Mouse (Mus musculus) right cerebral cortex, postnatal 36 days (tissue): ENCODE measurements around the gene Il34.
"Not testable (repeated sequence)": the region's sequence is repeated elsewhere in the genome, so short reads cannot be mapped to it uniquely, and the experiment has no call there.

Experiments used
- DNase-seq, 2 experiments: peaks; one replicate each; pipeline ENCODE4 v3.0.0; 2022; ENCODE audit warnings: low spot score in 2 of 2, mixed read lengths in 1 of 2

Il34 gene

DNA sequence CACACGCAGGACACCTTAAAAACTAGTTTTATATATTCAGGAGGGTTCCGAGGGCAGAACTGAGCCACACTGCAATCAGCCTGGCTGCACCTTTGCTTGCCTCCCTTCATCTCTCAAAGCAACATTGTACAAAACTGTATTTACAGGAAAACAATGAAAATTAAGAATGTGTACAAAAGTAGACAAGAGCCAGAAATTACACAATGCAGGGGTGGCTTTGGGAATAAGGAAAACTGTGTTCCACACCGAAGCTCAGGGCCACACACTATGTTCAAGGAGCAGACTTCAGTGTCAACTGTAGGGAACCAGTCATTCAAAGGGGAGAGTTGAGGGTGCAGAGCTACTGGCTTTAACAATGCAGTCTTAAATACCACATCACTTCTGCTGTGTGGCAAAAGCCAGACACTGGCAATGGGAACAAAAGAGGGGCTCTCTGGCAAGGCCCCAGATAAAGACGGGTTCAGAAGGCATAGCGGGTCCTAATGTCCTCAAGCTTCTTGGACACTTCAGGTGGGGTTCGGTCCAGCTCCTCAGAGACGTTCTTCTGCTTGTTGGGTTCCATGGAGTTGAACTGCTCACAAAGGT is 4.8 kb upstream of the Il34 start:
- no peak for DNase-seq

DNA sequence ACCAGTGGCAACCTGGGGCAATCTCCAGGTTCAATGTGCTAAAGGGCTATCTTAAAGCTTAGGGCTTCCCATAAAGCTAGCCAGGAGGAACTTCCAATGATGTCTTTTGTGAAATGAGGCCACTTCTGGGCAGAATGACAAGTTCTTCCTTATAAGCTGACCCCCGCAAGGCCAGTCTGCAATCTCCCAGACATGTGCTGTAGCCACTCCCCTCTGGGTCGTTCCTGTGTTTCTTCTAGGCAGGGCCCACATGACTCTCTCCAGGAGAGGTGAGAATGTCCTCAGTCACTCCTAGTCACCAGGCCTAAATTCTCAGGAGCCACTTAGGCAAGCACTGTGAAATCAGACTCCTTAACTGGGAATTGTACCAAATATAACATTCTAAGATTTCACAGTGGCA is 4.1 kb upstream of the Il34 start:
- DNase-seq = no peak

- peak in 1 of 2 experiments; percentile 34 for DNase-seq
These were observed 3.1 kb upstream of the Il34 start for GRCm38 (mm10) chr8:110808495-110809472.

DNA sequence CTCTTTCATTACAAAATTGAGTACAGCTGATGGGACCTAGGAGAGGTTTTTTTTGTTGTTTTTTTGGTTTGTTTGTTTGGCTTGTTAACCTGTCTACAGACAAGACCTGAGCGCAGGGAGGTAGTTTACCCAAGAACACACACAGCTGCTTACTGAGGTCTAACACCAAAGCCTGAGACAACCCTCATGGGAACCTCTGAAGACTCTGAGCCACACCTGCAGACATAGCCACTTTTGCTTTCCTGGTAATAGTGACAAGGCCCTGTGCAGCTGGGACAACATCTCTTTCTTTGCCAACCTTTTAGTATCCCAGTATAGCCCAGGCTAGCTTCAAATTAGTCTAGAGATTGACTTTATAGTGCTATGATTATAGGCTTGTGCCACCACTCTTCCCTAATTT is 422 bp upstream of the Il34 start:
- no peak for DNase-seq

GRCm38 (mm10) chr8:110804825-110805514 is 754 bp downstream of the Il34 start:
- no peak for DNase-seq

DNA sequence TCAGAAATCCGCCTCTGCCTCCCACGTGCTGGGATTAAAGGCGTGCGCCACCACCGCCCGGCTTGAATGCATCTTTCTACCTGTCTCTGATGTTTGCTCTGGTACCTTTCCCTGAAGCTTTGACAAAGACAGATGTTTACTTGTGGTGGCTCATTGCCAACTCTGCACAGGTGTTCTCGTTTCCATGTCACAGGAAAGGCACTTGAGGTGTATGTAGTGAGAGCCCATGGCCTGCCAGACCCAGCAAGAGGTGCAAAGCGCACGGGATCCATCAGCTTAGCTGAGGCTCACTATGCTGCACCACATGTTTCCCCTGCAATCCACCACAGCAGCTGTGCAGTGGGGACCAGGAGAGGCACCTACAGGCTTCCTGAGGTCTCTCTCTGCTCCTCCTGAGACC is 1.9 kb downstream of the Il34 start:
- no peak for DNase-seq

DNA sequence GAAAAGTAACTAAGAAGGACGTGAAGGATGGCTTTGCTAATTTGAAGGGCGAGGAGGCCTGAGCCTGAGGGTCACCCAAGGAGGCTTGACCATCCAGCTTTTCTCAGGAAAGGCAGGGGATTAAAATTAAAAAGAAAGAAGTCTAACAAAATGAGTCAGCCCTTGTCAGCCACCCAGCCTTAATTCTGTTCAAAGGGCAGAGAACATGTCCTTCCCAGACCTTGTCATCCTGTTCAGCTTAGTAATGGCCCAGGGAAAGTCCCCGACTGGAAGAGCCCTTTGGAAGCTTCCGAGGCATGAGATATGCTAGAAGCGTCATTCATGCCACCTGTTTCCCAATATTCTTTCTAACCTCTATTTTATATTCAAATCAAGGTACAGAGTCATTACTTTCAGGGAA is 2.7 kb downstream of the Il34 start:
- no peak for DNase-seq

DNA sequence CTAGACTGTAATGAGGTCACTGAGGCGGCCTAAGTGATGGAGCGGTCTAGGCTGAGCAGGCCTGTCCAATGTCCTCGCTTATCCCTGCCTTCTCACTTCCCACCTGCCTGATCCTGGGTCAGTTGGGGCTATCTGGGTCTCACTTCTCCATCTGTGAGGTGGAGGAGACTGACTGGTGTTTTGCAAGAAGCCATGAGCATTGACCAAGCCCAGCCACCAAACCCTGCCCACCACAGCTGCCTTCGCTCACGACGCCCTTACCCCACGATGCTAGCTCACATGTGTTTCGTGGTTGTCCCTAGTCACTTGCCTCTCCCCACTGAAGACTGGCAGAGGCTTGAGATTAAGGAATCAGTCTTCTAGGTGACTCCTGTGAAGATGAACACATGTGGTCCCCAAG is 8.6 kb downstream of the Il34 start:
- no peak for DNase-seq

DNA sequence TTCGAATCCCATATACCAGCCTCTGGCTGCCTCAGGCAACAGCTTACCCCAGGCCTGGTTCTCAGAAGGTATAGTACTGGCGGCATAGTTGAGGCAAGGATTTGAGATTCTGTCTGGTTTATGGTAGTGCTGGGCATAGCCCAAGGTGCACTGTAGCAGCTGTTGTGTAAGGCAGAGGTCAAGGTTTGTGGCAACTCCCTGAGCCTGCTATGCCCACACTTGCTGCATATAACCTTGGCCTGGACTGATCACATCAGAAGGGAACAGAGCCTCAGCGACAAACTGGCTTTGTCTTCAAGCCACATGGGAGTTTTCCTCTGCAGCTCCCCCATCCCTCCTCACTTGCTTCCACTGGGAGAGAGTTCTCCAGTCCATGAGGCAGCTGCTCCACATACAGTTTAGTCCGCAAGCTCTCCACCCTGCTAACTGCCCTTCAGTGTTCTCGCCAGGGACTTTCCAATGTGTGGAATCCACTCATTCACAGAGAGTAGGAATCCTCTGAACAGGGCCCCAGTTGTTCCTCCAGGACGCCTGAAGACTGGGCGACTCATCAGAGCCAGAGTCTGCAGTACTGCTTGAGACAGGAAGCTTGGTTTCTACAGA is 11.3 kb downstream of the Il34 start:
- DNase-seq = no peak

DNA sequence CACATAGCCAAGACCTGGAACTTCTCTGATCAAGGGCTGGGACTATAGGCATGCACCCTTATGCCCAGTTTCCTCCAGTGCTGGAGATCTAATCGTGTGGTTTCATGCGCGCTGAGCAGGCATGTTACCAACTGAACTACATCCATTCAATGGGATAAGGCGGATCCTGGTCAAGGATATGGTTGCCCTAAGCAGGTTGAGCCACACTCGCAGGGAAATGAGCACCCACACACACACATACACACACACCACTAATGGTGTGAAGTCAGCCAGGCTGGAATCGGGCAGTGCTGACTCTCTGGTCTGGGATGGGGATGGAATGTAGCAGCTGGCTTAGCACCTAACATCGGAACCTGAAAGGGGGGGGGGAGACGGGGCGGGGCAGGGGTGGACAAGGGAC is 11.8 kb downstream of the Il34 start:
- no peak for DNase-seq

- DNase-seq = no peak
These were observed 12.2 kb downstream of the Il34 start for GRCm38 (mm10) chr8:110793511-110793910.

GRCm38 (mm10) chr8:110792574-110793200 is 13.0 kb downstream of the Il34 start:
- peak in 1 of 2 experiments; percentile 28 for DNase-seq

GRCm38 (mm10) chr8:110791164-110791563 is 14.6 kb downstream of the Il34 start:
- DNase-seq = no peak

DNA sequence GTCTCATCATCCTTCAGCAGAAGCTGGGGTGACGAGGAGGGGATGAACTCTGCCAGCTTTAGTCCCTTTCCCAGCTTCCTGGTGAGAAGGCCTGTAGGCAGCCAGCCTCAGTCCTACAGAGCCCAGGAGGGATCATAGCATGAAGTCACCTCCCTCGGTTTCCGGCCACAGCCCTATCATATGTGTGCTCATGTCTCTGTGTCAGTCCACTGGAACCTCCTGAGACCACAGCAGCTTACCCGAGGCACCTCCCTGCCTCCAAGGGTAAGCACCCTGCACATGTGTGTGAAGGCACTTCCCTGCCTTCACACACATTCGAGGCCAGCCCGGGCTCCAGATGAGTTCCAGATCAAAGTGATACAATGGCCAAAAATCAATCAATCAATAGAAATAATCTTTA is 15.5 kb downstream of the Il34 start:
- no peak for DNase-seq

- DNase-seq = no peak
These were observed 16.2 kb downstream of the Il34 start for GRCm38 (mm10) chr8:110789571-110789970.

DNA sequence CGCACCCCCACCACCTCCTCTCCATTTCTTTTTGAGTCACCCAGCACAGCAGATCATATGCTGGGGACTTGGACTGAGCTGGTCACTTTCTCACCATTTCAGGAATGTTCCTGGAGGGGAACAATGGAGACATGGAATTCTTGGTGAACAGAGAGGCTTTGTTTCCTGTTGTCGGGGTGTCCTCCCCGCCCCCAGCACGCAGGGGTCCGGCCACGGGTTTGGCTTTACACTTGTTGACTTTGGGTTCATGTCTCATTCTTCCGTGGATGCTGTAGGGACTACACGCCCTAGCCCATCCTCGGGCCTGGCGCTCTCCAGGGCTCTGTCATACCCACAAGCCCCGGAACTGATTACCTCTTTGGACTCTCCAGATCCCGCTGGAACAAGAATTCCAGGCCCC is 16.7 kb downstream of the Il34 start:
- DNase-seq = no peak

- no peak for DNase-seq
These were observed 18.2 kb downstream of the Il34 start for GRCm38 (mm10) chr8:110787411-110787954.

GRCm38 (mm10) chr8:110786934-110787333 is 18.8 kb downstream of the Il34 start:
- no peak for DNase-seq

GRCm38 (mm10) chr8:110786501-110786900 is 19.2 kb downstream of the Il34 start:
- DNase-seq = not testable (repeated sequence)

DNA sequence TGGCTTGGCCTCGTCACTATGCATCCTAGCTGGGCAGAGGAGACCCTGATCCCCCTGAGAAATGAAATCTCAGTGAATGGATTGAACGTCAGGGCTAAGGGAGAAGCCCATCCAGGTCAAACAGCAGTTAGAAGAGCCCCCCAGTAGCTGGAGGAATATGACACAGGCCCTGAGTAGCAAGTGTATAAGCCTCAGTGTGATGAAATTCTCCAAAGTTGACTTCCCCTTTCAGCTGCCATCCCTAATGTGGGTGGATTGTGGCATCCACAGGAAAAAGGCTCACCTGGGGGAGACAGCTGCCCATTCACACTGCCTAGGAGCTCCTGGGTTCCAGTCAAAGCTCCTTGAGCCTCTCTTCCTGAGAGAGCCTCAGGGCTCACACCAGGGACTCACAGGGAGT is 20.4 kb downstream of the Il34 start:
- no peak for DNase-seq
